Mouse (Mus musculus): ENCODE measurements at regions not wholly inside any gene's neighbourhood (a gene's known extent, or its start where the extent isn't known, plus 50 kb on each side); places are given as distances from the start of the nearest gene placed in this dataset.

DNA sequence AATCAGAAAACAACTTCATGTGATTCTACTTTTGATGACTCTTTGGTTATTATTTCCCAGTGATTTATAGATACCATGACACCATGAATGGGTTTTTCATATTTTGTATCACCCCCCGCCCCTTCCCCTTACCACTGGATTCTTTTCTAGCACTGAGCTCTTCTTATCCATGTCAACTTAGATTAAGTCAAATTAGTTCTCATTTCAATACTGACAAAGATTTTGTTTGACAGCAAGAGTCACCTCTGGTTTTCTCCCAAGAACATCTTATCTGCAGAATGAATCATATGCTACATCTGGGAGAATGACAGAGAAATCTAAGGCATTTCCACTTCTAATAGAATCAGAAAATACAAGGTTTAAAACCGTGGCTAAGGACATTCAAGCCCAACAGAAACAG lies 578.3 kb downstream of the Tfap2b start:
- Histone ChIP-seq H3K4me3 (replicated peaks; ENCODE audit: low read length) (no peak overlapping the region), H3K27me3 (ENCODE audit: control insufficient read depth, insufficient read depth, low read length) (no peaks in the 10 kb centered on the region), H3K4me1 (ENCODE audit: control insufficient read depth, insufficient read depth, low read length) (no peaks in the 10 kb centered on the region), H3K27ac (replicated peaks; ENCODE audit: low read depth, low read length) (no peak overlapping the region), H3K4me2 (replicated peaks; ENCODE audit: low read depth, low read length, severe bottlenecking) (no peak overlapping the region), H3K36me3 (ENCODE audit: control insufficient read depth, insufficient read depth, low read length) (no peaks in the 10 kb centered on the region), H3K9me3 (ENCODE audit: control insufficient read depth, low read length) (no peaks in the 10 kb centered on the region), H3K9ac (ENCODE audit: low read depth, low read length, severe bottlenecking) (no peak overlapping the region)
- ATAC-seq (ENCODE audit: low FRiP score, low read depth) = no peak
- DNase-seq (ENCODE audit: low spot score) = no peak
- 69% methylated on average over 2 of the region's 2 CpGs for WGBS
- no peak for TF ChIP-seq POLR2A (IDR thresholded peaks at IDR 0.05; ENCODE audit: borderline replicate concordance, extremely low read depth, insufficient read depth, insufficient read length)

DNA sequence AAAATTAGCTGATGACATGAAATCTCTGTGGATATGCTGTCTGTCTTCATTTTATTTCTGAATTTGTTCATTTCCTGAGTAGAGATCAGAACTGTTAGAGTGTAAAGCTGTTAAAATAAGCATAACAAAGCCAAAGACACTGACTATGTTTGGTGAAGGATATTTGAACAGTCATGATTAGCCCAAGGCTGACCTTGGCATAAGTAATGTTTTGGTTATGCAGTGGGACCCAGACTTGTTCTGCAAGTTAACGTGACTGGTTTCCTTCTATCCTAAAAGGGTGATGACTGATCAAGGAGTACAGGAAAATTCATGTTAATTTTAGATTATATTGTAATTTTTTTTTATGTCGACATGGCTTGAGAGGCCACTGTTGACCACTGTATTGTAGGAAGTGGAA lies 585.4 kb downstream of the Tfap2b start:
- no peak overlapping the region for H3K4me3 ChIP-seq (replicated peaks; ENCODE audit: low read length)
- no peak for ATAC-seq (ENCODE audit: low FRiP score, low read depth)
- no peaks in the 10 kb centered on the region for H3K27me3 ChIP-seq (ENCODE audit: control insufficient read depth, insufficient read depth, low read length)
- DNase-seq (ENCODE audit: low spot score) = no peak
- H3K27ac ChIP-seq (replicated peaks; ENCODE audit: low read depth, low read length) = no peak overlapping the region
- H3K4me2 ChIP-seq (replicated peaks; ENCODE audit: low read depth, low read length, severe bottlenecking) = no peak overlapping the region
- no peak overlapping the region for H3K9ac ChIP-seq (ENCODE audit: low read depth, low read length, severe bottlenecking)
- TF ChIP-seq POLR2A (IDR thresholded peaks at IDR 0.05; ENCODE audit: borderline replicate concordance, extremely low read depth, insufficient read depth, insufficient read length) = no peak
- 78% methylated on average over 2 of the region's 2 CpGs for WGBS
- H3K4me1 ChIP-seq (ENCODE audit: control insufficient read depth, insufficient read depth, low read length) = no peaks in the 10 kb centered on the region
- H3K9me3 ChIP-seq (ENCODE audit: control insufficient read depth, low read length) = no peaks in the 10 kb centered on the region
- H3K36me3 ChIP-seq (ENCODE audit: control insufficient read depth, insufficient read depth, low read length) = no peaks in the 10 kb centered on the region

DNA sequence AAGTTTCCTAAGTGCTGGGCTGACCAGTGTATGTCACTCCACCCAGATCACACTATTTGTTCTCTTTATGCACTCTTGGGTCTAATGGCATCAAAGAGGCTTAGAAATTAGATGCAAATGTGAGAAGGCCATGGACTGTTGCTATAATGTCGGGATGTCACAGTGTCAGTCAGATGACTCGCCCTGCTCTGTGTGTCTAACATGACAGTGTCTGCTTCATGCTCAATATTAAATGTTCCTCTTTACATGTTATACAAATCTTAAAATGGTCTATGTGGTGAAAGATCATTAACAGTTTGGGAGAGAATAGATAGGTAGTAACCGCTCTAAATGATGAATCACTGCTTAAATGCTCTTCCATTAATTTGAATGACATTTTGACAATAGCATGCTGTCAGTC lies 617.2 kb downstream of the Tfap2b start:
- WGBS = 78% methylated on average over 3 of the region's 3 CpGs
- Histone ChIP-seq H3K4me1 (ENCODE audit: control insufficient read depth, insufficient read depth, low read length) (no peaks in the 10 kb centered on the region), H3K36me3 (ENCODE audit: control insufficient read depth, insufficient read depth, low read length) (no peaks in the 10 kb centered on the region), H3K9ac (ENCODE audit: low read depth, low read length, severe bottlenecking) (no peak overlapping the region), H3K27me3 (ENCODE audit: control insufficient read depth, insufficient read depth, low read length) (no peaks in the 10 kb centered on the region), H3K4me2 (replicated peaks; ENCODE audit: low read depth, low read length, severe bottlenecking) (no peak overlapping the region), H3K4me3 (replicated peaks; ENCODE audit: low read length) (no peak overlapping the region), H3K27ac (replicated peaks; ENCODE audit: low read depth, low read length) (no peak overlapping the region), H3K9me3 (ENCODE audit: control insufficient read depth, low read length) (no peaks in the 10 kb centered on the region)
- TF ChIP-seq POLR2A (IDR thresholded peaks at IDR 0.05; ENCODE audit: borderline replicate concordance, extremely low read depth, insufficient read depth, insufficient read length) = no peak
- DNase-seq (ENCODE audit: low spot score) (no peak), ATAC-seq (ENCODE audit: low FRiP score, low read depth) (no peak)

DNA sequence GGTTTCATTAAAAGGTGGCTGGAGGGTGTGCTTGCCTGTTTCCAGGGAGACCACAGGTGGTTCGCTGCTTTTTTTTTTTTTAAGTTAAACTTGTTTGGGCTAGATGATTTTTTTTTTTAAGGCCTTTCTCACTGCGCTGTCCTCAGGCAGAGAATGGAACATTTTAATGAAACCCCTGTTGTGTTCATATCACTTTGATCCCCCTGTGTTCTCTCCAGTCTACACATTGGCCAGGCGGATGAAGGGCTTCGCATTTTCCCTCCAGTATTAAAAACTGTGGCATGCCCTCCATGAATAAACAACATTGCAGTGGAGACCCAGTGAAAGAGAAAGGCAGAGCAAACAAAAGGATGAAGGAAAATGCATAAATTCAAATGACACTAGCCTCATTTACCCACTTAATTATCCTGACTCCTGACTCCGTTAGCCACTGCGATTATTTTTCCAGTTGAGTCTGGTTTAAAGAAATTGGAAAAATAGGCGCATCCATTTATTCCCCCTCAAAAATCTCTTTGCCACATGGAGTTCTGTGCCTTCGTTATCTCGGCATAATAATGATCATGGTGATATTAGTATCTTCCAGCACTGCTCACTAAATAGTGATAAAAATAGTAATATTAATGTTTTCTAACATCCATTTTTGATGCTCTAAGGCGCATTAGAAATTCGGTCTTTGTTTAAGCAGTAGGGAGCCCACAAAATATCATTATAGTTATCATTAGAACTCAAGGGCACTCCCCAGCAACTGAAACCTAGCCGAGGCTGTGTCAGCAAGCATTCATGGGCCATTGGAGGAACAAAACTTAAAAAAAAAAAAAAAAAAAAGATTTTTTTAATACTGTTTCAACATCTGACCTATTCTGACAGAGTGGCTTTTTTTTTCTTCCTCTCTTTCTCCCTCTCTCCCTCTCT lies 618.0 kb downstream of the Tfap2b start:
- 74% methylated on average over 12 of the region's 12 CpGs for WGBS
- no peaks in the 10 kb centered on the region for H3K4me1 ChIP-seq (ENCODE audit: control insufficient read depth, insufficient read depth, low read length)

DNA sequence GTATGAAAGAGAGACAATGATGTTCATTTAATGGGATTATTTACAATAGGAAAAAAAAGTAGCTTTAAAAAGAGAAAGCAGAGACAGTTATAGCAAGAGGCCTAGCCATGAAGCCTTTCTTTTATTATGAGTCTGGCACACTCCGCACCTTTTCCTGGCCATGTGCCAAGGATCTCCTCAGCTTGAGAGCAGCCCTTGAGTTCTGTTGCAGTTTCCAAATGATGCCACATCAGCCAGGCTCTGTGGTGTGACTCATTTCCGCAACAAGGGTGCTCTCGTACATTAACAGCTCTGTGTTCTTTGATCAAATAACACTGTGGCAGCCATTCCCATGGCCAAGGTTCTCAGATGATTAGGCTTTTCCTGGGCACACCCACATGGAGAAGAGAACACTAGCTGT lies 641.2 kb downstream of the Tfap2b start:
- no peaks in the 10 kb centered on the region for H3K9me3 ChIP-seq (ENCODE audit: control insufficient read depth, low read length)
- ATAC-seq (ENCODE audit: low FRiP score, low read depth) (no peak), DNase-seq (ENCODE audit: low spot score) (peak; percentile 36)
- H3K4me1 ChIP-seq (ENCODE audit: control insufficient read depth, insufficient read depth, low read length) = no peaks in the 10 kb centered on the region
- H3K36me3 ChIP-seq (ENCODE audit: control insufficient read depth, insufficient read depth, low read length) = no peaks in the 10 kb centered on the region
- H3K9ac ChIP-seq (ENCODE audit: low read depth, low read length, severe bottlenecking) = no peak overlapping the region
- 43% methylated on average over 3 of the region's 3 CpGs for WGBS
- H3K27ac ChIP-seq (replicated peaks; ENCODE audit: low read depth, low read length) = no peak overlapping the region
- TF ChIP-seq POLR2A (IDR thresholded peaks at IDR 0.05; ENCODE audit: borderline replicate concordance, extremely low read depth, insufficient read depth, insufficient read length) = no peak
- no peak overlapping the region for H3K4me3 ChIP-seq (replicated peaks; ENCODE audit: low read length)
- no peak overlapping the region for H3K4me2 ChIP-seq (replicated peaks; ENCODE audit: low read depth, low read length, severe bottlenecking)
- H3K27me3 ChIP-seq (ENCODE audit: control insufficient read depth, insufficient read depth, low read length) = no peaks in the 10 kb centered on the region

More for the DNA sequence above, 618.0 kb downstream of the Tfap2b start:
- Histone ChIP-seq H3K4me2 (replicated peaks; ENCODE audit: low read depth, low read length, severe bottlenecking) (no peak overlapping the region), H3K27me3 (ENCODE audit: control insufficient read depth, insufficient read depth, low read length) (no peaks in the 10 kb centered on the region), H3K36me3 (ENCODE audit: control insufficient read depth, insufficient read depth, low read length) (no peaks in the 10 kb centered on the region), H3K9me3 (ENCODE audit: control insufficient read depth, low read length) (no peaks in the 10 kb centered on the region), H3K9ac (ENCODE audit: low read depth, low read length, severe bottlenecking) (no peak overlapping the region), H3K27ac (replicated peaks; ENCODE audit: low read depth, low read length) (no peak overlapping the region), H3K4me3 (replicated peaks; ENCODE audit: low read length) (no peak overlapping the region)
- no peak for TF ChIP-seq POLR2A (IDR thresholded peaks at IDR 0.05; ENCODE audit: borderline replicate concordance, extremely low read depth, insufficient read depth, insufficient read length)
- ATAC-seq (ENCODE audit: low FRiP score, low read depth) (no peak), DNase-seq (ENCODE audit: low spot score) (no peak)

Measured in limb, embryonic 14.5 days (tissue).